Mouse (Mus musculus) inflammation-experienced regulatory T-cells, adult 16 weeks (primary cell): ENCODE data around the gene Il18bp. TPM values are rescaled to one million over a fixed set of nuclear protein-coding genes. Genes with fewer than 3 reads are reported as not detected.

Experiments used
- polyA plus RNA-seq: library from polyadenylated mRNA; unstranded; fragments of 100-300 nt; shearing (Covaris generic); gene quantifications from one replicate; pipeline ENCODE4 v1.2.1, GENCODE M21; 2017

The Il18bp gene
- polyA plus RNA-seq = 5.4 TPM

DNA sequence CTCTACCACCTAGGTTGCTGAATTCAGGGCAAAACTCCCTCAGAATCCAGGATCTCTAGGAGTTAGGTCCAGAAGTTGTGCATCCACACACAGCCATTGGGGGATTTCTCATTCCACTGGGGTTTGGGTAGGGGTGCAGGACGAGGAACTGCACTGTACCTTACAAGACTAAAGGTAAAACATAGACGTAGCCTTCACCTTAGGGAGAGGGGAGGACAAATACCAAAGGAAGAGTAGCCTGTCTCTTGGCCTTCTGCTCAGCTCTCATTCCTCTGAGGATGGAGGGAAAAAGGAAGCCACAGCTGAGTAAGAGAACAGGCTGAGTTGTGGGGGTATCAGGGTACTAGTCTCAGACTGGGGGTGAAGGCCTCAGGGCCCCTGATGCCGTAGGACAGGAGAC, at the start of gene Il18bp:
Il18bp (minus strand) TSS at position 101 of the 400 bp plus-strand sequence.

DNA sequence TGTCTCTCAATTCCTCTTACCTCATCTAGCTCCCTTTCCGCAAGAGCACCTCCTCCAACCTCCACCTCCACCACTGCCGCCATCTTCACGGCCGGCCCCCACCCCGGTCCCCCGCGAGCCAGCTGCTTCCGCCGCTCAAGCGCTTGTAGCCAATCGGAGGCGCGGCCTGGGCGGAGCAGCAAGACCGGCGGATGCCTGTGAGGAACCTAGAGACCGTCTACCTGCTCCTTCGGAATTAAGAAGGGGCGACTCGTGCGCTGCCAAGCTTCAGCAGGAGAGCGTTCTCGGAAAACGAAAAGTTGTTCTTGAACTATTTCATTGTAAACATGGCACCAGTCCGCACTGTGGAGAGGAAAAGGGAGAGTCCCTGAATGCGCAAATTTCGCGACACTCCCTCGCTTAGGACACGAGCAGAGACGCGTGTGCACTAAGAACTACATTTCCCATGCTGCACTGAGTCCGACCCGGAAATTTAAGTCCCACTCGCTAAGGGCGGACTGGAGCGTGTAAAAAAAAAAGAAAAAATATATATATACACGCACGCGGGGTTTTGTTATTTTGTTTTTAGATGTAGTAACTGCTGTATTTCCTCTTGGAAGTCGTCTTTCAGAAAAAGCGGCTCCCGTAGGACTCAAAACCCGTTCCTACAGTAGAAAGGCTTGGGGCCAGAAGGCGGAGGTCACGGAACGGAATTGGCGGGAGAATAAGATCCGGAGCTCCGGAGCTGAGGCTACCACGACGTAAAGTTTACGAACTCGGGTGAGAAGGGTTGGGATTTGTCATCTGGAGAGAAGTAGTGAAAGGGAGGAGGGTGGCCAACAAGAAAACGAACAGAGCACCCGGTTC, 46.8 kb upstream of the Il18bp start, which contains the start of the genes Rnf121, Xndc1 and Xntrpc:
Rnf121 (minus strand) TSS at position 424 of the 846 bp plus-strand sequence.
Xndc1 (plus strand) TSS at position 466 of the 846 bp plus-strand sequence.
Xntrpc (plus strand) TSS at position 668 of the 846 bp plus-strand sequence.

Other genes starting within 250 kb of the Il18bp start
- gene Phox2a, start 200.4 kb downstream of the Il18bp start, polyA plus RNA-seq = not detected
- gene Inppl1, start 180.5 kb downstream of the Il18bp start, polyA plus RNA-seq = 10.6 TPM
- gene Folr2, start 161.5 kb downstream of the Il18bp start, polyA plus RNA-seq = not detected
- 43.1 TPM for gene Anapc15, start 155.0 kb downstream of the Il18bp start, polyA plus RNA-seq
- gene Folr1, start 147.9 kb downstream of the Il18bp start, polyA plus RNA-seq = not detected
- gene Lamtor1, start 112.8 kb downstream of the Il18bp start, polyA plus RNA-seq = 152 TPM
- gene Tomt, start 112.3 kb downstream of the Il18bp start, polyA plus RNA-seq = 0.83 TPM
- 4.7 TPM for gene Lrrc51, start 84.8 kb downstream of the Il18bp start, polyA plus RNA-seq
- 255 TPM for gene Numa1, start 84.6 kb downstream of the Il18bp start, polyA plus RNA-seq
- 27.4 TPM for gene Rnf121, start 46.8 kb upstream of the Il18bp start, polyA plus RNA-seq
- 28.8 TPM for gene Xndc1, start 46.8 kb upstream of the Il18bp start, polyA plus RNA-seq
- 1.5 TPM for gene Xntrpc, start 47.0 kb upstream of the Il18bp start, polyA plus RNA-seq
- 0.15 TPM for gene Trpc2, start 64.4 kb upstream of the Il18bp start, polyA plus RNA-seq
- not detected for gene Art1, start 83.1 kb upstream of the Il18bp start, polyA plus RNA-seq
- 1.4 TPM for gene Art5, start 90.8 kb upstream of the Il18bp start, polyA plus RNA-seq
- not detected for gene Chrna10, start 98.1 kb upstream of the Il18bp start, polyA plus RNA-seq
- 34.6 TPM for gene Nup98, start 191.5 kb upstream of the Il18bp start, polyA plus RNA-seq
- 52.9 TPM for gene Pgap2, start 191.5 kb upstream of the Il18bp start, polyA plus RNA-seq
- gene Rhog, start 237.4 kb upstream of the Il18bp start, polyA plus RNA-seq = 303 TPM
- 104 TPM for gene Stim1, start 249.1 kb upstream of the Il18bp start, polyA plus RNA-seq